Mouse (Mus musculus): ENCODE measurements around the gene Habp2. TPM values are rescaled to one million over a fixed set of nuclear protein-coding genes. Genes with fewer than 3 reads are reported as not detected.

Gene Habp2
- polyA plus RNA-seq, 1 experiment from 2014 or later = not detected

GRCm38 (mm10) chr19:56285222-56285621 is 1.7 kb upstream of the Habp2 start:
- Histone ChIP-seq H3K27me3 (ENCODE audit: control insufficient read depth, insufficient read depth, low read length) (no peaks in the 10 kb centered on the region), H3K4me3 (ENCODE audit: low read depth, low read length) (no peak overlapping the region), H3K27ac (replicated peaks; ENCODE audit: low read depth, low read length) (no peak overlapping the region), H3K36me3 (replicated peaks; ENCODE audit: control insufficient read depth, insufficient read depth, low read depth, low read length) (no peaks in the 10 kb centered on the region), H3K4me2 (ENCODE audit: low read depth, low read length) (no peak overlapping the region), H3K9ac (replicated peaks; ENCODE audit: low read length) (no peak overlapping the region), H3K4me1 (ENCODE audit: control insufficient read depth, insufficient read depth, low read length) (no peaks in the 10 kb centered on the region), H3K9me3 (replicated peaks; ENCODE audit: control insufficient read depth, low read length) (no peaks in the 10 kb centered on the region)
- DNase-seq (ENCODE audit: low spot score) (peak; percentile 43), ATAC-seq (replicated peaks; ENCODE audit: insufficient number of reproducible peaks, low FRiP score, low TSS enrichment, low read depth) (no peak)
- 31% methylated on average over 4 of the region's 4 CpGs for WGBS

- H3K9me3 ChIP-seq (replicated peaks; ENCODE audit: control insufficient read depth, low read length) = no peaks in the 10 kb centered on the region
- no peaks in the 10 kb centered on the region for H3K36me3 ChIP-seq (replicated peaks; ENCODE audit: control insufficient read depth, insufficient read depth, low read depth, low read length)
- no peak overlapping the region for H3K4me2 ChIP-seq (ENCODE audit: low read depth, low read length)
- H3K27ac ChIP-seq (replicated peaks; ENCODE audit: low read depth, low read length) = no peak overlapping the region
- H3K4me1 ChIP-seq (ENCODE audit: control insufficient read depth, insufficient read depth, low read length) = no peaks in the 10 kb centered on the region
- no peaks in the 10 kb centered on the region for H3K27me3 ChIP-seq (ENCODE audit: control insufficient read depth, insufficient read depth, low read length)
- DNase-seq (ENCODE audit: low spot score) = no peak
- no peak for ATAC-seq (replicated peaks; ENCODE audit: insufficient number of reproducible peaks, low FRiP score, low TSS enrichment, low read depth)
- WGBS = 79% methylated on average over 15 of the region's 15 CpGs
- no peak overlapping the region for H3K9ac ChIP-seq (replicated peaks; ENCODE audit: low read length)
- no peak overlapping the region for H3K4me3 ChIP-seq (ENCODE audit: low read depth, low read length)
Measured at GRCm38 (mm10) chr19:56287580-56288367, 837 bp downstream of the Habp2 start.

GRCm38 (mm10) chr19:56288436-56288835 is 1.5 kb downstream of the Habp2 start:
- ATAC-seq (replicated peaks; ENCODE audit: insufficient number of reproducible peaks, low FRiP score, low TSS enrichment, low read depth) (no peak), DNase-seq (ENCODE audit: low spot score) (no peak)
- Histone ChIP-seq H3K4me2 (ENCODE audit: low read depth, low read length) (no peak overlapping the region), H3K27ac (replicated peaks; ENCODE audit: low read depth, low read length) (no peak overlapping the region), H3K9ac (replicated peaks; ENCODE audit: low read length) (no peak overlapping the region), H3K4me3 (ENCODE audit: low read depth, low read length) (no peak overlapping the region), H3K4me1 (ENCODE audit: control insufficient read depth, insufficient read depth, low read length) (no peaks in the 10 kb centered on the region), H3K27me3 (ENCODE audit: control insufficient read depth, insufficient read depth, low read length) (no peaks in the 10 kb centered on the region), H3K9me3 (replicated peaks; ENCODE audit: control insufficient read depth, low read length) (no peaks in the 10 kb centered on the region), H3K36me3 (replicated peaks; ENCODE audit: control insufficient read depth, insufficient read depth, low read depth, low read length) (no peaks in the 10 kb centered on the region)
- 88% methylated on average over 4 of the region's 4 CpGs for WGBS

- Histone ChIP-seq H3K27ac (replicated peaks; ENCODE audit: low read depth, low read length) (no peak overlapping the region), H3K9me3 (replicated peaks; ENCODE audit: control insufficient read depth, low read length) (no peaks in the 10 kb centered on the region), H3K4me1 (ENCODE audit: control insufficient read depth, insufficient read depth, low read length) (no peaks in the 10 kb centered on the region), H3K27me3 (ENCODE audit: control insufficient read depth, insufficient read depth, low read length) (no peaks in the 10 kb centered on the region), H3K9ac (replicated peaks; ENCODE audit: low read length) (no peak overlapping the region), H3K36me3 (replicated peaks; ENCODE audit: control insufficient read depth, insufficient read depth, low read depth, low read length) (no peaks in the 10 kb centered on the region), H3K4me2 (ENCODE audit: low read depth, low read length) (no peak overlapping the region), H3K4me3 (ENCODE audit: low read depth, low read length) (no peak overlapping the region)
- 80% methylated on average over 8 of the region's 8 CpGs for WGBS
- DNase-seq (ENCODE audit: low spot score) = no peak
- no peak for ATAC-seq (replicated peaks; ENCODE audit: insufficient number of reproducible peaks, low FRiP score, low TSS enrichment, low read depth)
Measured at GRCm38 (mm10) chr19:56289642-56290041, 2.7 kb downstream of the Habp2 start.

GRCm38 (mm10) chr19:56291898-56292297 is 5.0 kb downstream of the Habp2 start:
- H3K4me2 ChIP-seq (ENCODE audit: low read depth, low read length) = no peak overlapping the region
- no peak overlapping the region for H3K9ac ChIP-seq (replicated peaks; ENCODE audit: low read length)
- no peaks in the 10 kb centered on the region for H3K9me3 ChIP-seq (replicated peaks; ENCODE audit: control insufficient read depth, low read length)
- ATAC-seq (replicated peaks; ENCODE audit: insufficient number of reproducible peaks, low FRiP score, low TSS enrichment, low read depth) (no peak), DNase-seq (ENCODE audit: low spot score) (no peak)
- no peak overlapping the region for H3K27ac ChIP-seq (replicated peaks; ENCODE audit: low read depth, low read length)
- no peaks in the 10 kb centered on the region for H3K36me3 ChIP-seq (replicated peaks; ENCODE audit: control insufficient read depth, insufficient read depth, low read depth, low read length)
- H3K4me3 ChIP-seq (ENCODE audit: low read depth, low read length) = no peak overlapping the region
- WGBS = 75% methylated on average over 6 of the region's 6 CpGs
- H3K4me1 ChIP-seq (ENCODE audit: control insufficient read depth, insufficient read depth, low read length) = no peaks in the 10 kb centered on the region
- no peaks in the 10 kb centered on the region for H3K27me3 ChIP-seq (ENCODE audit: control insufficient read depth, insufficient read depth, low read length)

GRCm38 (mm10) chr19:56292335-56292734 is 5.4 kb downstream of the Habp2 start:
- Histone ChIP-seq H3K27me3 (ENCODE audit: control insufficient read depth, insufficient read depth, low read length) (no peaks in the 10 kb centered on the region), H3K4me1 (ENCODE audit: control insufficient read depth, insufficient read depth, low read length) (no peaks in the 10 kb centered on the region), H3K27ac (replicated peaks; ENCODE audit: low read depth, low read length) (no peak overlapping the region), H3K4me2 (ENCODE audit: low read depth, low read length) (no peak overlapping the region), H3K9ac (replicated peaks; ENCODE audit: low read length) (no peak overlapping the region), H3K4me3 (ENCODE audit: low read depth, low read length) (no peak overlapping the region), H3K36me3 (replicated peaks; ENCODE audit: control insufficient read depth, insufficient read depth, low read depth, low read length) (no peaks in the 10 kb centered on the region), H3K9me3 (replicated peaks; ENCODE audit: control insufficient read depth, low read length) (no peaks in the 10 kb centered on the region)
- WGBS = 63% methylated on average over 9 of the region's 9 CpGs
- DNase-seq (ENCODE audit: low spot score) = no peak
- ATAC-seq (replicated peaks; ENCODE audit: insufficient number of reproducible peaks, low FRiP score, low TSS enrichment, low read depth) = no peak

GRCm38 (mm10) chr19:56294654-56295399 is 7.9 kb downstream of the Habp2 start:
- 60% methylated on average over 7 of the region's 7 CpGs for WGBS
- H3K4me2 ChIP-seq (ENCODE audit: low read depth, low read length) = no peak overlapping the region
- H3K9ac ChIP-seq (replicated peaks; ENCODE audit: low read length) = no peak overlapping the region
- no peaks in the 10 kb centered on the region for H3K36me3 ChIP-seq (replicated peaks; ENCODE audit: control insufficient read depth, insufficient read depth, low read depth, low read length)
- H3K9me3 ChIP-seq (replicated peaks; ENCODE audit: control insufficient read depth, low read length) = no peaks in the 10 kb centered on the region
- H3K27me3 ChIP-seq (ENCODE audit: control insufficient read depth, insufficient read depth, low read length) = no peaks in the 10 kb centered on the region
- DNase-seq (ENCODE audit: low spot score) (peak; percentile 84), ATAC-seq (replicated peaks; ENCODE audit: insufficient number of reproducible peaks, low FRiP score, low TSS enrichment, low read depth) (peak; percentile 84)
- no peaks in the 10 kb centered on the region for H3K4me1 ChIP-seq (ENCODE audit: control insufficient read depth, insufficient read depth, low read length)
- H3K27ac ChIP-seq (replicated peaks; ENCODE audit: low read depth, low read length) = no peak overlapping the region
- no peak overlapping the region for H3K4me3 ChIP-seq (ENCODE audit: low read depth, low read length)

- Histone ChIP-seq H3K4me3 (ENCODE audit: low read depth, low read length) (no peak overlapping the region), H3K9ac (replicated peaks; ENCODE audit: low read length) (no peak overlapping the region), H3K27ac (replicated peaks; ENCODE audit: low read depth, low read length) (no peak overlapping the region), H3K4me2 (ENCODE audit: low read depth, low read length) (no peak overlapping the region), H3K9me3 (replicated peaks; ENCODE audit: control insufficient read depth, low read length) (no peaks in the 10 kb centered on the region), H3K4me1 (ENCODE audit: control insufficient read depth, insufficient read depth, low read length) (no peaks in the 10 kb centered on the region), H3K36me3 (replicated peaks; ENCODE audit: control insufficient read depth, insufficient read depth, low read depth, low read length) (no peaks in the 10 kb centered on the region), H3K27me3 (ENCODE audit: control insufficient read depth, insufficient read depth, low read length) (no peaks in the 10 kb centered on the region)
- WGBS = 83% methylated on average over 9 of the region's 9 CpGs
- ATAC-seq (replicated peaks; ENCODE audit: insufficient number of reproducible peaks, low FRiP score, low TSS enrichment, low read depth) = no peak
- no peak for DNase-seq (ENCODE audit: low spot score)
Measured at GRCm38 (mm10) chr19:56296668-56297067, 9.7 kb downstream of the Habp2 start.

Data from embryonic facial prominence, embryonic 11.5 days (tissue).